Mouse (Mus musculus): Measurements from ENCODE around the gene Zfp971. TPM values are rescaled to one million over a fixed set of nuclear protein-coding genes. Genes with fewer than 3 reads are reported as not detected.
"Not testable (repeated sequence)": the region's sequence is repeated elsewhere in the genome, so short reads cannot be mapped to it uniquely, and the experiment has no call there.

Zfp971 gene
- total RNA-seq (2021) = 10 to 100 TPM; 30.6 to 31.9 TPM
- long read RNA-seq, experiment 1, partial matches to known transcripts = 0 of 1 reads
- long read RNA-seq, experiment 1, other reads (novel, unspliced or antisense) = 1 of 1 reads
- long read RNA-seq, experiment 2, partial matches to known transcripts = 2 of 8 reads
- long read RNA-seq, experiment 2, other reads (novel, unspliced or antisense) = 2 of 8 reads

- peak; percentile 43 to 44 for DNase-seq (ENCODE audit: low spot score in 2 of 2)
Measured at GRCm38 (mm10) chr2:178023011-178023611, at the start of gene Zfp971. TSS of gene Zfp971 (plus strand) at chr2:178023284.

- DNase-seq (ENCODE audit: low spot score in 2 of 2) = not testable (repeated sequence)
Measured at GRCm38 (mm10) chr2:177974814-177975213, 48.3 kb upstream of the Zfp971 start.

GRCm38 (mm10) chr2:178019486-178019885, 3.6 kb upstream of the Zfp971 start:
- DNase-seq (ENCODE audit: low spot score in 2 of 2) = not testable (repeated sequence)

GRCm38 (mm10) chr2:178020773-178021172, 2.3 kb upstream of the Zfp971 start:
- not testable (repeated sequence) for DNase-seq (ENCODE audit: low spot score in 2 of 2)

- peak in 1 of 2 experiments; percentile 16 for DNase-seq (ENCODE audit: low spot score in 2 of 2)
Measured at GRCm38 (mm10) chr2:178023861-178024260, 777 bp downstream of the Zfp971 start.

GRCm38 (mm10) chr2:178027601-178028000, 4.5 kb downstream of the Zfp971 start:
- not testable (repeated sequence) for DNase-seq (ENCODE audit: low spot score in 2 of 2)

- peak; percentile 70 to 72 for DNase-seq (ENCODE audit: low spot score in 2 of 2)
Measured at GRCm38 (mm10) chr2:178058195-178058594, 35.1 kb downstream of the Zfp971 start.

GRCm38 (mm10) chr2:178078166-178078717, 55.2 kb downstream of the Zfp971 start, which contains the start of gene Zfp931:
TSS of gene Zfp931 (minus strand) at chr2:178078476.
- not testable (repeated sequence) for DNase-seq (ENCODE audit: low spot score in 2 of 2)

Other genes starting within 250 kb of the Zfp971 start
- gene Gm14325, start 182.9 kb upstream of the Zfp971 start, total RNA-seq (2021) = 100 to 1,000 TPM in 1 of 2 experiments, 10 to 100 TPM in 1; 90.6 to 173 TPM
- 1 to 10 TPM; 5.7 to 6.9 TPM for gene Gm14327, start 126.2 kb upstream of the Zfp971 start, total RNA-seq (2021)
- gene Zfp972, start 97.7 kb upstream of the Zfp971 start, total RNA-seq (2021) = 1 to 10 TPM; 1.2 to 2.4 TPM
- 10 to 100 TPM; 27.1 to 30.1 TPM for gene Gm14326, start 66.0 kb upstream of the Zfp971 start, total RNA-seq (2021)
- 10 to 100 TPM; 21.3 to 31.7 TPM for gene Zfp931, start 55.2 kb downstream of the Zfp971 start, total RNA-seq (2021)
- 1 to 10 TPM; 1.2 to 2.1 TPM for gene Phactr3, start 95.7 kb downstream of the Zfp971 start, total RNA-seq (2021)